Mouse (Mus musculus) lung, postnatal 0 days (tissue): ENCODE measurements at regions not wholly inside any gene's neighbourhood (a gene's known extent, or its start where the extent isn't known, plus 50 kb on each side); places are given as distances from the start of the nearest gene placed in this dataset.

Experiments
- ATAC-seq: fragments of 200-750 bp; cut with Nextera tagmentation; 2 replicates; pipeline ENCODE4 v1.8.0; 2017; ENCODE audit warnings: moderate library complexity
- DNase-seq: peaks from one replicate; pipeline ENCODE4 v3.0.0-alpha.2; 2016; ENCODE audit warnings: low spot score
- H3K27ac ChIP-seq: fragments of 300-500 bp; sonication (generic); 2 replicates; pipeline ENCODE4 v1.5.1; 2014; ENCODE audit warnings: antibody characterized with exemption, mild to moderate bottlenecking, low read length, mixed read lengths
- H3K27me3 ChIP-seq: fragments of 300-500 bp; sonication (generic); replicated peaks from 2 replicates; pipeline ENCODE4 v1.6.1; 2014; ENCODE audit warnings: low read length, mixed read lengths; ENCODE audit not compliant: insufficient read depth
- H3K36me3 ChIP-seq: fragments of 300-500 bp; sonication (generic); 2 replicates; pipeline ENCODE4 v1.6.1; 2014; ENCODE audit warnings: low read length, mixed read lengths; ENCODE audit not compliant: insufficient read depth
- H3K4me1 ChIP-seq: fragments of 300-500 bp; sonication (generic); 2 replicates; pipeline ENCODE4 v1.6.1; 2014; ENCODE audit warnings: antibody characterized with exemption, low read depth, low read length, mixed read lengths; ENCODE audit not compliant: insufficient read depth
- H3K4me2 ChIP-seq: fragments of 300-500 bp; sonication (generic); replicated peaks from 2 replicates; pipeline ENCODE4 v1.6.1; 2014; ENCODE audit warnings: low read depth, mild to moderate bottlenecking, low read length, moderate library complexity, mixed read lengths
- H3K4me3 ChIP-seq: fragments of 300-500 bp; sonication (generic); 2 replicates; pipeline ENCODE4 v1.5.1; 2014; ENCODE audit warnings: low read depth, low read length
- H3K9ac ChIP-seq: fragments of 300-500 bp; sonication (generic); replicated peaks from 2 replicates; pipeline ENCODE4 v1.6.1; 2014; ENCODE audit warnings: low read depth, mild to moderate bottlenecking
- H3K9me3 ChIP-seq: fragments of 300-500 bp; sonication (generic); 2 replicates; pipeline ENCODE4 v1.6.1; 2016; ENCODE audit warnings: low read length, mixed read lengths
- CTCF ChIP-seq: IDR thresholded peaks from 2 replicates; pipeline ENCODE4 v1.5.1; 2016; ENCODE audit warnings: antibody characterized with exemption, mild to moderate bottlenecking
- EP300 ChIP-seq: IDR thresholded peaks from 2 replicates; pipeline ENCODE4 v1.6.1; 2016; ENCODE audit warnings: antibody characterized with exemption, mild to moderate bottlenecking, control low read depth
- WGBS: fragments of 180-500 bp; shearing (Covaris S2); extraction: QIAGEN DNeasy Blood & Tissue Kit; methylation state at CpG from one replicate; pipeline ENCODE4 v1.1.7; 2014; 5-methylcytosine and 5-hydroxymethylcytosine counted together

DNA sequence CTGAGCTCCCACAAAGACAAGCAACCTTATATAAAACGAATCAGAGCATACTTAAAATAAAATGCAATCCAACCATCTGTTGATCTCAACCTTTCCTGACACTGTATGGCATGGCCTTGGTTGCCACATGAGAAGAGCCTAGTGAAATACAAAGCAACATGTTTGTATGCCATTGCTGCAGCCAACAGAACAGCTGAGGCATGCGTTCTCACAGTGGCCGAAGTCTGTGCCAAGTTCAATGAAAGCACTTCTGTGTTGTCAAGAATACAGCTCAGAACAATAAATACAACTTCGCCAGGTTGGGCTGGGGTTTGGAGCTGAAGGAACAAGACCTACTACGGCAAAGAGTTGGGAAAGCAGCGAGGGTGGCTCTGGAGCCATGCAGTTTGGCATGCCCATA lies 872.2 kb downstream of the Epha4 start:
- Histone ChIP-seq H3K9me3 (no peaks in the 10 kb centered on the region), H3K36me3 (no peaks in the 10 kb centered on the region)
- no peak for DNase-seq

DNA sequence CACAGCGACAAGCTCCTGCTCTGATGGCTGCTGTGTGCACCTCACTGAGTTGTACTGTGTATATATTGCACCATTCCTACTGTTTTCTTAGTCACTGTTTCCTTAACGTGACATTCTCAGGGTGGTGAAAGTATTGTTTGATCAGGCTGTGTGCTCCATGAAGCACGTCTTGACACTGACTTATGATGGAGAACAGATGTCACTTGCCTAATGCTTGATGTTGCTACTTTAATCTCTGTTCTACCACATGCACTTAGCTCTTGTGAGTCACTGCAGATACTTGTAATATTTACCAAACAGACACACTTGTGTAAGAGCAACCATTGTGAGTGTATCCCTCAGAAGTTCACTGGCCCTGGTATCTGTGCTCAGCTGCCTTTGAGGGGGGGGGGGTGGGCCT lies 870.0 kb downstream of the Epha4 start:
- Histone ChIP-seq H3K9me3 (no peaks in the 10 kb centered on the region), H3K27ac (no peak overlapping the region), H3K4me2 (no peak overlapping the region), H3K4me1 (no peaks in the 10 kb centered on the region), H3K36me3 (no peaks in the 10 kb centered on the region), H3K27me3 (no peaks in the 10 kb centered on the region), H3K4me3 (no peak overlapping the region), H3K9ac (no peak overlapping the region)
- DNase-seq (peak; percentile 57), ATAC-seq (peak; percentile 79)
- TF ChIP-seq CTCF, result no peak
- TF ChIP-seq EP300, result 0 out of 2 replicates have a peak, but pooled peaks have one; percentile 21
- 24% methylated on average over 3 of the region's 3 CpGs for WGBS

More for the DNA sequence above, 872.2 kb downstream of the Epha4 start:
- no peak for ATAC-seq
- TF ChIP-seq EP300 (no peak), CTCF (no peak)
- H3K27ac ChIP-seq, result no peak overlapping the region
- no peaks in the 10 kb centered on the region for H3K4me1 ChIP-seq
- 67% methylated on average over 6 of the region's 6 CpGs for WGBS
- H3K9ac ChIP-seq, result no peak overlapping the region
- no peak overlapping the region for H3K4me2 ChIP-seq
- no peak overlapping the region for H3K4me3 ChIP-seq
- no peaks in the 10 kb centered on the region for H3K27me3 ChIP-seq

DNA sequence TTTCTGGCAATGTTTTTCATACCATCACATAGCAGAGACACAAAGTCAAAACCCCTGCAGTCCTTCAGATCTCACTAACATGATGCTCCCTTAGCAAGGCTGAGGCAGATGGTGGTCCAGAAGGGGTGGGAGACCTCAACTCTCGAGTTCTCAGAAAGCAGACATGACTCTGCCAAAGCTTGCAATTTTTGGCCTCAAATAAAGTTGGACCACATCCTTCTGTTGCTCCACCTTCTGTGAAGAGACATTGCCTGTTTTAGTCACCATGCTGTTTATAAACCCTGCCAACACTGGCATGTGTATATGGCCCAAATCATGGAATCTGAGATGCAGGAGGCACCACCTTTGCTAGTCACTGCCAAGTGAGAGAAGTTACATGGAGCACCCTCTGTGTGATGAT lies 860.1 kb downstream of the Epha4 start:
- H3K4me1 ChIP-seq, result no peaks in the 10 kb centered on the region
- H3K36me3 ChIP-seq, result no peaks in the 10 kb centered on the region
- H3K4me2 ChIP-seq, result no peak overlapping the region
- DNase-seq (no peak), ATAC-seq (no peak)
- H3K27ac ChIP-seq, result no peak overlapping the region
- H3K4me3 ChIP-seq, result no peak overlapping the region
- no peaks in the 10 kb centered on the region for H3K27me3 ChIP-seq
- no peak overlapping the region for H3K9ac ChIP-seq
- WGBS, result 44% methylated on average over 1 of the region's 1 CpGs
- TF ChIP-seq CTCF, result no peak
- no peak for TF ChIP-seq EP300
- H3K9me3 ChIP-seq, result no peaks in the 10 kb centered on the region

DNA sequence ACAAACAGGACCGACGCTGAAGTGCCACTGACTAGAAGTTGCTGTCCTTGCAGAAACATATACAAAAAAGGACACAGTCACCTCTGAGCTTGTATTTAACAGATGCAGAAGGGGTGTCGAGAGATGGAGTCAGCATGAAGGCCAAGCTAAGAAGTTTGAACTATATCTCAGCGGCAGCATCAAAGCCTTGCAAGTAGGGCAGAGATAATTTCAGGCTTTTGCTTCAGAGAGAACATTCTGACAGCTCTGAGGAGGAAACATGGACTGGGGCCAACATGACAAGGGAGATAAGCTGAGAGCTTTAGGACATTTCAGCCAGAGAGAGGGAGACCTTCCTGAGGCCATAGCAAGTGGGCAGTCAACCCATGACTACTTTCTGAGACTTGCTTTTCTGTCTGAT lies 856.7 kb downstream of the Epha4 start:
- peak; percentile 58 for DNase-seq
- ATAC-seq, result peak; percentile 28
- Histone ChIP-seq H3K27ac (no peak overlapping the region), H3K4me3 (no peak overlapping the region), H3K27me3 (no peaks in the 10 kb centered on the region), H3K4me2 (no peak overlapping the region), H3K4me1 (no peaks in the 10 kb centered on the region), H3K9me3 (no peaks in the 10 kb centered on the region), H3K36me3 (no peaks in the 10 kb centered on the region), H3K9ac (no peak overlapping the region)
- no peak for TF ChIP-seq CTCF
- 0 out of 2 replicates have a peak, but pooled peaks have one; percentile 14 for TF ChIP-seq EP300
- WGBS, result 43% methylated on average over 4 of the region's 4 CpGs

DNA sequence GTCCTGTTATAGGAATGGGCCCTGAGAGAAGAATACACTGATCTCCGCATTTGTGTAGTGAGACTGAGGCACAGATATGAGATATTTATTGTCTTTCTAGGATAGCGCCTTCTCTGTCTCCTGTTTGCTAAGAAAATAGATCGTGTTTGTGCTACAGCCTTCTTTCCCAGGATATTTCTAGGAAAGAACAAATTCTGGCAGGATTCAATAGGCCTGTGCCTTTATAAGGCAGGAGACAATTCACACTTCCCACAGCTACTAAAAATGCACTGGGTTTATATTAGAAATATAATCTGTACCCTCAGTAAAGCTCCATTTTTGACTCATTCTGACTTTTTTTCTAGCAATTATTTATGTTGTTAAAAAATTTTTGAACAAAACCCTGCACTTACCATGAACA lies 854.7 kb downstream of the Epha4 start:
- no peaks in the 10 kb centered on the region for H3K36me3 ChIP-seq
- ATAC-seq, result no peak
- no peaks in the 10 kb centered on the region for H3K27me3 ChIP-seq
- no peaks in the 10 kb centered on the region for H3K4me1 ChIP-seq
- no peak overlapping the region for H3K9ac ChIP-seq
- WGBS, result 75% methylated on average over 3 of the region's 3 CpGs
- H3K4me3 ChIP-seq, result no peak overlapping the region
- no peaks in the 10 kb centered on the region for H3K9me3 ChIP-seq
- no peak for DNase-seq
- TF ChIP-seq CTCF, result no peak
- no peak for TF ChIP-seq EP300
- H3K27ac ChIP-seq, result no peak overlapping the region
- H3K4me2 ChIP-seq, result no peak overlapping the region

DNA sequence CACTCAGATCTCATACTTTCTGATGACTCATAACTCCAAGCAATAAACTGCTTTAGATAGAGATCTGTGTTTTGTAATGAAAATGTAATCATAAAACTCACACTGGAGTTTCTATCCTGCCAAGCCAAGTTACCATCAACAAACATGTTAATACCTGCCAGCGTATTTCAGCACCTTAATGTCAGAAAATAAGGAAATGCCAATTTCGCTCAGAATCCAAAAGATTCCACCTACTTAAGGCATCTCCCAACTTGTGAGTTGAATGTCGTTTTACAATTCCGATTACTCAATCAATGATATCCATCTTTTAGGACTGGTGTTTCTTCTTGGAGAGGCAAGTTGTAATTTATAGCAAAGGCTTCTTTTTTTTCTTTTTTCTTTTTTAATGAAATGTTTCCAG lies 850.5 kb downstream of the Epha4 start:
- Histone ChIP-seq H3K9me3 (no peaks in the 10 kb centered on the region), H3K9ac (no peak overlapping the region), H3K36me3 (no peaks in the 10 kb centered on the region), H3K4me3 (no peak overlapping the region), H3K27ac (no peak overlapping the region), H3K27me3 (no peaks in the 10 kb centered on the region), H3K4me1 (no peaks in the 10 kb centered on the region), H3K4me2 (no peak overlapping the region)
- DNase-seq (peak; percentile 11), ATAC-seq (no peak)
- WGBS, result 71% methylated on average over 4 of the region's 4 CpGs
- no peak for TF ChIP-seq EP300
- no peak for TF ChIP-seq CTCF

DNA sequence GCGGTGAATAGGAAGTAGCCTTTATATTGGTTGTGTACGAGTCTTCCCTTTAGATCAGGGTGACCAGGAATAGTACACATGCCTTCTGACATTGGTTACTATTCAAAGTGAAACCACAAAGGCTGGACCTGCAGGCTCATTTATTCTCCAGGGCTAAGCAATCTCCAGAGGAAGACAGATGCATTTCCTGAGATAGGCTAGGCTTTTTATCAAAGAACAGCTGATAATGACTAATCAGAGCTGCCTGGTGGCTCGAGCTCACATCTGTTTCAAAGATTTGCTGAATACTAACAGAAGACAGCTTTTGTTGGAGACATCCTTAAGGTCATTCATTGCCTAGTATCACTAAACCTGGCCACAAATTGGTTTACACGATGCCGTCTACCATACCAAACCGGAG lies 838.1 kb downstream of the Epha4 start:
- no peaks in the 10 kb centered on the region for H3K27me3 ChIP-seq
- no peaks in the 10 kb centered on the region for H3K36me3 ChIP-seq
- no peak for DNase-seq
- ATAC-seq, result no peak
- no peak overlapping the region for H3K27ac ChIP-seq
- no peak overlapping the region for H3K9ac ChIP-seq
- H3K4me3 ChIP-seq, result no peak overlapping the region
- TF ChIP-seq EP300 (no peak), CTCF (no peak)
- no peaks in the 10 kb centered on the region for H3K4me1 ChIP-seq
- 54% methylated on average over 6 of the region's 6 CpGs for WGBS
- no peaks in the 10 kb centered on the region for H3K9me3 ChIP-seq
- no peak overlapping the region for H3K4me2 ChIP-seq
